Mouse (Mus musculus) embryo, embryonic 11 days (tissue): ENCODE results near the gene Kctd2.
"Not testable (repeated sequence)": the region's sequence is repeated elsewhere in the genome, so short reads cannot be mapped to it uniquely, and the experiment has no call there.

Experiments used
- DNase-seq: peaks from one replicate; pipeline ENCODE4 v3.0.0-alpha.2; 2015

Gene Kctd2

GRCm38 (mm10) chr11:115477388-115477787, 57.5 kb downstream of the Kctd2 start:
- not testable (repeated sequence) for DNase-seq

DNA sequence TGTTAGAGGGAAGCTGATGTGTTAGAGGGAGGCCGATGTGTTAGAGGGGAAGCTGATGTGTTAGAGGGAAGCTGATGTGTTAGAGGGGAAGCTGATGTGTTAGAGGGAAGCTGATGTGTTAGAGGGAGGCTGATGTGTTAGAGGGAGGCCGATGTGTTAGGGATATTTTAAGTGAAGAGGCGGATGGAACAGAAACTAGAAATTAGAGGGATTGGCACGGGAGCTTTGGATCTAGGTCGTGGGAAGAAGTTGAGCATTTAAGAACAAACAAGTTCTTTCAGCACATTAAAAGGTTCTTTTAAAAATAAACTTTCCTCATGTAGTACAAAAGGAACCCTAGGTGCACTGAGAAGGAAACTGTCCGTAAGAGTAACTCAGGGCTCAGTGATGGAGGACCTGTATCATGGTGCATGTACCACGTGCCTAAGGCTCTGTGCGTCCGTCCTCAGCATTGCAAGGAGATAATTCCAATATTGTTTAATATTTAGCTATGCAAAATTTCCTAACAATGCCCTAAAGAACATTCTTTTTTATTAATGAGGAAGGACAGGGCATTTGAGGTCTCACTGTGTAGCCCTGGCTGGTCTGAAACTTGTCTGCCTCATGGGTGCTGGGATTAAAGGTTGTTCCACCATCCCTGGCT, 58.5 kb downstream of the Kctd2 start:
- no peak for DNase-seq
